Mouse (Mus musculus) cerebellum, postnatal 36 days (tissue): ENCODE data around the gene Olfr1238.

Experiments used
- DNase-seq, 2 experiments: peaks; one replicate each; pipeline ENCODE4 v3.0.0; 2021 to 2022; ENCODE audit warnings: mixed read lengths in 2 of 2

Olfr1238 gene

GRCm38 (mm10) chr2:89409576-89409975 is at the start of gene Olfr1238:
Gene Olfr1238, minus strand, starts transcription at chr2:89409676.
- no peak for DNase-seq

- DNase-seq, result no peak
These were observed 33.4 kb upstream of the Olfr1238 start, which contains the start of gene Olfr1240 for GRCm38 (mm10) chr2:89442900-89443299. Gene Olfr1240, minus strand, starts transcription at chr2:89443000.

GRCm38 (mm10) chr2:89420307-89420706 is 10.8 kb upstream of the Olfr1238 start, which contains the start of gene Olfr1239:
Gene Olfr1239, minus strand, starts transcription at chr2:89420407.
- no peak for DNase-seq

GRCm38 (mm10) chr2:89414557-89414956 is 5.1 kb upstream of the Olfr1238 start:
- DNase-seq, result no peak

GRCm38 (mm10) chr2:89400882-89401281 is 8.6 kb downstream of the Olfr1238 start:
- DNase-seq, result no peak

GRCm38 (mm10) chr2:89364765-89365164 is 44.7 kb downstream of the Olfr1238 start, which contains the start of gene Olfr1234:
Gene Olfr1234, minus strand, starts transcription at chr2:89364865.
- DNase-seq, result no peak
